Mouse (Mus musculus): ENCODE measurements around the gene Tas1r3.

- TF ChIP-seq CTCF (IDR thresholded peaks at IDR 0.05; ENCODE audit: low read depth): no peak
- no peak for TF ChIP-seq EP300 (IDR thresholded peaks at IDR 0.05; ENCODE audit: low read depth)
Observed at GRCm38 (mm10) chr4:155851368-155851767, 11.8 kb downstream of the Tas1r3 start.
